Mouse (Mus musculus): ENCODE measurements at regions not wholly inside any gene's neighbourhood (a gene's known extent, or its start where the extent isn't known, plus 50 kb on each side); places are given as distances from the start of the nearest gene placed in this dataset.

GRCm38 (mm10) chr8:41483297-41483696, 66.4 kb upstream of the Frg1 start:
- TF ChIP-seq CTCF (IDR thresholded peaks at IDR 0.05; ENCODE audit: control insufficient read depth, insufficient read depth, insufficient replicate concordance, low read depth, low read length) (no peak), POLR2A (IDR thresholded peaks at IDR 0.05; ENCODE audit: control insufficient read depth, low read depth, low read length) (no peak)

Measured in testis, adult 2 months (tissue).